ENCODE assay signal across 23 mouse cellular contexts in the genomic region with DNA sequence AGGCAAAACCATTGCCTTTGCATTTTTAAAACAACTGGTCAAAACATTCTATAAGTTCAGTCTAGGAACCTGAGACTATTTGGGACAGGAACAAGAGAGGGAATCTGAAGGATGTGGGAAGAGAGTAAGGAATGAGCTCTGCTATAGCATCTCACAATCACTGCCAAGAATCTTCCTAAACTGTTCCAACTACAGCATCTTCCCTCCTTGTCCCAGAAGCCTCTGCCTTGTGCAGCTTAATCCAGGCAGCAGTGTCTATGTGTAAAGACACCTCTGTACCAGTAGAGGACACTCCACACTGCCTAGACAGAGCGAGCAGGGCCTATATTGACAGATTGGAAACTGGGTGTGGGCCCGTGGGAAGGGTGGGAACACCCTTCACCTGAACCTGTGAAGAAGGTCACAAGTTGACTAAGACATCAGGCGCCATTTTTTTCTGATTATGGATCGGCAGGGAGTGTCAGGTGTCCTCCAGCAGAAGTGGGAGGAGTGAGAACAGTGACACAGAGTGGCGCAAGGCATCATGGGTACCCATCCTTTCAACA. TPM values are rescaled to one million over a fixed set of nuclear protein-coding genes. Genes with fewer than 3 reads are reported as not detected.
DNase-seq lines count a peak whose midpoint lies in the region; ATAC-seq and TF ChIP-seq lines count a peak whose summit lies in the region.
"Had no signal": no experiment of that assay in that cellular context is flagged by ENCODE, and none has a peak within 500 bp of the region (broad histone marks: within the 10 kb centered on the region; RNA-seq: fewer than 3 reads in every experiment).

No protein-coding gene starts in this region.

- 70% methylated on average over 5 of the region's 5 CpGs for WGBS in kidney, adult 2 months
- 58% methylated on average over 5 of the region's 5 CpGs for WGBS in lung, postnatal 0 days
- 63% methylated on average over 5 of the region's 5 CpGs for WGBS in lung, adult 2 months

- TF ChIP-seq EP300 in lung, postnatal 0 days (IDR thresholded peaks at IDR 0.05): no peak

- no peak for DNase-seq in kidney, adult 2 months
- DNase-seq in kidney, adult 11 months: no peak
- DNase-seq in lung, postnatal 0 days (ENCODE audit: low spot score): no peak
- no peak for DNase-seq in lung, adult 2 months
- DNase-seq in ES-CJ7 (ENCODE audit: low read depth, low spot score): peak; percentile 72
- DNase-seq in ovary, postnatal 14 days (ENCODE audit: low spot score): no peak
- no peak for DNase-seq in right cerebral cortex, postnatal 14 days
- DNase-seq: adrenal gland, adult 8-10 months; cerebellum, adult 9-10 months; layer of hippocampus, postnatal 36 days; lung, postnatal 10 days; spleen, adult 18-20 months had no signal

- no peaks in the 10 kb centered on the region for H3K9me3 ChIP-seq in lung, postnatal 0 days (ENCODE audit: low read length)
- H3K9me3 ChIP-seq: embryonic facial prominence, embryonic 12.5 days; heart, embryonic 10.5 days; hindbrain, embryonic 12.5 days; kidney, embryonic 15.5 days; midbrain, embryonic 13.5 days; neural tube, embryonic 13.5 days had no signal

- 0 out of 2 replicates have a peak, but pooled peaks have one; percentile 2 for TF ChIP-seq CTCF in kidney, adult 2 months (conservative IDR thresholded peaks at IDR 0.05; ENCODE audit: insufficient read depth, insufficient read length, low read depth, low read length)
- TF ChIP-seq CTCF in lung, postnatal 0 days (IDR thresholded peaks at IDR 0.05): peak; percentile 26; the same call in 1 of the 2 replicates
- no peak for TF ChIP-seq CTCF in lung, adult 2 months (IDR thresholded peaks at IDR 0.05; ENCODE audit: insufficient read depth, low read length)

- no peak overlapping the region for H3K4me2 ChIP-seq in lung, postnatal 0 days (replicated peaks; ENCODE audit: low read depth, low read length)
- H3K4me2 ChIP-seq: embryonic facial prominence, embryonic 12.5 days; hindbrain, embryonic 12.5 days; kidney, embryonic 15.5 days; midbrain, embryonic 13.5 days; neural tube, embryonic 13.5 days had no signal

- TF ChIP-seq POLR2A in kidney, adult 2 months (IDR thresholded peaks at IDR 0.05; ENCODE audit: low read depth, low read length): no peak
- TF ChIP-seq POLR2A in lung, adult 2 months (IDR thresholded peaks at IDR 0.05; ENCODE audit: borderline replicate concordance, extremely low read depth, low read depth, low read length): no peak

- ATAC-seq in lung, postnatal 0 days: no peak
- ATAC-seq: forebrain, embryonic 14.5 days; inflammation-experienced regulatory T-cells, adult 6 months; midbrain, embryonic 13.5 days had no signal

- no peak overlapping the region for H3K4me3 ChIP-seq in kidney, adult 2 months (ENCODE audit: insufficient read depth, low read depth, low read length)
- H3K4me3 ChIP-seq in lung, postnatal 0 days (ENCODE audit: low read depth, low read length): no peak overlapping the region
- no peak overlapping the region for H3K4me3 ChIP-seq in lung, adult 2 months (replicated peaks; ENCODE audit: extremely low read depth, low read depth, low read length)
- H3K4me3 ChIP-seq: embryonic facial prominence, embryonic 12.5 days; erythroblast, embryonic 14.5 days; heart, embryonic 10.5 days; hindbrain, embryonic 12.5 days; kidney, embryonic 15.5 days; midbrain, embryonic 13.5 days; neural tube, embryonic 13.5 days had no signal

- H3K27ac ChIP-seq in kidney, adult 2 months (ENCODE audit: insufficient read depth, low read depth, low read length): no peak overlapping the region
- H3K27ac ChIP-seq in lung, postnatal 0 days (ENCODE audit: low read length): no peak overlapping the region
- H3K27ac ChIP-seq: embryonic facial prominence, embryonic 12.5 days; heart, embryonic 10.5 days; hindbrain, embryonic 12.5 days; kidney, embryonic 15.5 days; midbrain, embryonic 13.5 days; neural tube, embryonic 13.5 days had no signal

- H3K9ac ChIP-seq in lung, postnatal 0 days (replicated peaks; ENCODE audit: low read depth): no peak overlapping the region
- H3K9ac ChIP-seq: embryonic facial prominence, embryonic 12.5 days; hindbrain, embryonic 12.5 days; kidney, embryonic 15.5 days; midbrain, embryonic 13.5 days; neural tube, embryonic 13.5 days had no signal

- no peaks in the 10 kb centered on the region for H3K36me3 ChIP-seq in kidney, adult 2 months (ENCODE audit: control insufficient read depth, insufficient read depth, low read length)
- H3K36me3 ChIP-seq in lung, postnatal 0 days (ENCODE audit: insufficient read depth, low read length): no peaks in the 10 kb centered on the region
- H3K36me3 ChIP-seq: embryonic facial prominence, embryonic 12.5 days; heart, embryonic 10.5 days; hindbrain, embryonic 12.5 days; kidney, embryonic 15.5 days; midbrain, embryonic 13.5 days; neural tube, embryonic 13.5 days had no signal

- no peaks in the 10 kb centered on the region for H3K4me1 ChIP-seq in kidney, adult 2 months (ENCODE audit: control insufficient read depth, insufficient read depth, low read length)
- no peaks in the 10 kb centered on the region for H3K4me1 ChIP-seq in lung, postnatal 0 days (ENCODE audit: insufficient read depth, low read depth, low read length)
- no peaks in the 10 kb centered on the region for H3K4me1 ChIP-seq in lung, adult 2 months (ENCODE audit: control insufficient read depth, insufficient read depth, low read length)
- H3K4me1 ChIP-seq: embryonic facial prominence, embryonic 12.5 days; heart, embryonic 10.5 days; hindbrain, embryonic 12.5 days; midbrain, embryonic 13.5 days; neural tube, embryonic 13.5 days had no signal

- no peaks in the 10 kb centered on the region; the same call in none of the 2 replicates for H3K27me3 ChIP-seq in kidney, adult 2 months (replicated peaks; ENCODE audit: control insufficient read depth, insufficient read depth, low read length)
- H3K27me3 ChIP-seq in lung, postnatal 0 days (replicated peaks; ENCODE audit: insufficient read depth, low read length): no peaks in the 10 kb centered on the region
- H3K27me3 ChIP-seq: embryonic facial prominence, embryonic 12.5 days; hindbrain, embryonic 12.5 days; kidney, embryonic 15.5 days; midbrain, embryonic 13.5 days; neural tube, embryonic 13.5 days had no signal

RNA-seq across cellular contexts. Expression of a gene that starts 15.7 kb away (rescaled TPM):
- 0.05 and 0.11 TPM in 2 replicates for polyA plus RNA-seq in kidney, adult 2 months (2012; rRNA removed)
- polyA plus RNA-seq in lung, postnatal 0 days (2015; fragmentation: Nextera tagmentation; extraction: Ambion mirVana): 0.42 and 0.82 TPM in 2 replicates
- polyA plus RNA-seq in lung, adult 2 months (2012; rRNA removed): 0.26 and 0.57 TPM in 2 replicates
- polyA plus RNA-seq: erythroblast, embryonic 14.5 days; inflammation-experienced regulatory T-cells, adult 6 months; liver, adult 2 months had no signal

RNA-seq across cellular contexts. Expression of a gene that starts 16.9 kb away (rescaled TPM):
- not detected in 2 replicates for polyA plus RNA-seq in kidney, adult 2 months (2012; rRNA removed)
- polyA plus RNA-seq in lung, postnatal 0 days (2015; fragmentation: Nextera tagmentation; extraction: Ambion mirVana): not detected in 2 replicates
- polyA plus RNA-seq in lung, adult 2 months (2012; rRNA removed): not detected in 2 replicates
- polyA plus RNA-seq: embryonic facial prominence, embryonic 12.5 days; erythroblast, embryonic 14.5 days; forebrain, embryonic 14.5 days; heart, embryonic 10.5 days; heart, postnatal 0 days; hindbrain, embryonic 12.5 days; inflammation-experienced regulatory T-cells, adult 6 months; kidney, embryonic 15.5 days; liver, adult 2 months; midbrain, embryonic 13.5 days; neural tube, embryonic 13.5 days had no signal

RNA-seq across cellular contexts. Expression of a gene that starts 32.7 kb away (rescaled TPM):
- polyA plus RNA-seq in kidney, adult 2 months (2012; rRNA removed): not detected in 2 replicates
- polyA plus RNA-seq in lung, postnatal 0 days (2015; fragmentation: Nextera tagmentation; extraction: Ambion mirVana): not detected in 2 replicates
- polyA plus RNA-seq in lung, adult 2 months (2012; rRNA removed): not detected in 2 replicates
- polyA plus RNA-seq: erythroblast, embryonic 14.5 days; heart, embryonic 10.5 days; heart, postnatal 0 days; inflammation-experienced regulatory T-cells, adult 6 months; kidney, embryonic 15.5 days; liver, adult 2 months had no signal

RNA-seq across cellular contexts. Expression of a gene that starts 34.6 kb away (rescaled TPM):
- polyA plus RNA-seq in kidney, adult 2 months (2012; rRNA removed): not detected in 2 replicates
- not detected in 2 replicates for polyA plus RNA-seq in lung, postnatal 0 days (2015; fragmentation: Nextera tagmentation; extraction: Ambion mirVana)
- not detected in 2 replicates for polyA plus RNA-seq in lung, adult 2 months (2012; rRNA removed)
- polyA plus RNA-seq: embryonic facial prominence, embryonic 12.5 days; erythroblast, embryonic 14.5 days; heart, postnatal 0 days; hindbrain, embryonic 12.5 days; inflammation-experienced regulatory T-cells, adult 6 months; liver, adult 2 months; midbrain, embryonic 13.5 days had no signal

RNA-seq across cellular contexts. Expression of a gene that starts 48.6 kb away (rescaled TPM):
- not detected in 2 replicates for polyA plus RNA-seq in kidney, adult 2 months (2012; rRNA removed)
- not detected in 2 replicates for polyA plus RNA-seq in lung, postnatal 0 days (2015; fragmentation: Nextera tagmentation; extraction: Ambion mirVana)
- not detected in 2 replicates for polyA plus RNA-seq in lung, adult 2 months (2012; rRNA removed)
- polyA plus RNA-seq: embryonic facial prominence, embryonic 12.5 days; erythroblast, embryonic 14.5 days; forebrain, embryonic 14.5 days; heart, embryonic 10.5 days; heart, postnatal 0 days; hindbrain, embryonic 12.5 days; inflammation-experienced regulatory T-cells, adult 6 months; kidney, embryonic 15.5 days; liver, adult 2 months; midbrain, embryonic 13.5 days; neural tube, embryonic 13.5 days had no signal
